Mouse (Mus musculus) kidney, adult 11 months (tissue): ENCODE measurements around the gene Ammecr1.

Experiments used
- DNase-seq: peaks from one replicate; pipeline ENCODE4 v3.0.0; 2022

Ammecr1 gene

GRCm38 (mm10) chrX:142828184-142828908, 138.2 kb downstream of the Ammecr1 start:
- DNase-seq = no peak

- no peak for DNase-seq
These were observed 138.9 kb downstream of the Ammecr1 start for GRCm38 (mm10) chrX:142827644-142828043.

GRCm38 (mm10) chrX:142825309-142825708, 141.2 kb downstream of the Ammecr1 start:
- DNase-seq = no peak

GRCm38 (mm10) chrX:142821846-142822245, 144.7 kb downstream of the Ammecr1 start:
- no peak for DNase-seq

- DNase-seq = no peak
These were observed 145.3 kb downstream of the Ammecr1 start for GRCm38 (mm10) chrX:142821239-142821638.

- peak; percentile 35 for DNase-seq
These were observed 148.4 kb downstream of the Ammecr1 start for GRCm38 (mm10) chrX:142818057-142818682.

GRCm38 (mm10) chrX:142813146-142813545, 153.4 kb downstream of the Ammecr1 start:
- no peak for DNase-seq

- peak; percentile 20 for DNase-seq
These were observed 158.1 kb downstream of the Ammecr1 start for GRCm38 (mm10) chrX:142808411-142808810.

- peak; percentile 15 for DNase-seq
These were observed 159.9 kb downstream of the Ammecr1 start for GRCm38 (mm10) chrX:142806620-142807061.

- no peak for DNase-seq
These were observed 160.4 kb downstream of the Ammecr1 start for GRCm38 (mm10) chrX:142806126-142806525.

GRCm38 (mm10) chrX:142804596-142804995, 161.9 kb downstream of the Ammecr1 start:
- no peak for DNase-seq
